Mouse (Mus musculus): ENCODE measurements around the gene Bcas3. TPM values are rescaled to one million over a fixed set of nuclear protein-coding genes. Genes with fewer than 3 reads are reported as not detected.

Bcas3 gene
- polyA plus RNA-seq, 1 experiment from 2014 or later: 28.5 TPM

GRCm38 (mm10) chr11:85734317-85735211 lies 381.6 kb downstream of the Bcas3 start:
- Histone ChIP-seq H3K9me3 (no peaks in the 10 kb centered on the region), H3K27ac (no peak overlapping the region), H3K4me1 (replicated peaks) (peaks cover 8% of the 10 kb centered on the region), H3K27me3 (peaks cover 41% of the 10 kb centered on the region), H3K4me2 (replicated peaks) (no peak overlapping the region), H3K9ac (replicated peaks) (no peak overlapping the region), H3K4me3 (replicated peaks) (no peak overlapping the region), H3K36me3 (no peaks in the 10 kb centered on the region)
- ATAC-seq: no peak
- WGBS: 38% methylated on average over 7 of the region's 7 CpGs

GRCm38 (mm10) chr11:85737227-85737626 lies 384.3 kb downstream of the Bcas3 start:
- peaks cover 47% of the 10 kb centered on the region for H3K27me3 ChIP-seq
- ATAC-seq: no peak
- H3K36me3 ChIP-seq: no peaks in the 10 kb centered on the region
- H3K4me3 ChIP-seq (replicated peaks): no peak overlapping the region
- no peak overlapping the region for H3K4me2 ChIP-seq (replicated peaks)
- H3K9ac ChIP-seq (replicated peaks): no peak overlapping the region
- H3K9me3 ChIP-seq: no peaks in the 10 kb centered on the region
- H3K4me1 ChIP-seq (replicated peaks): peaks cover 13% of the 10 kb centered on the region
- WGBS: 49% methylated on average over 9 of the region's 9 CpGs
- no peak overlapping the region for H3K27ac ChIP-seq

GRCm38 (mm10) chr11:85737893-85738292 lies 384.9 kb downstream of the Bcas3 start:
- H3K9me3 ChIP-seq: no peaks in the 10 kb centered on the region
- no peak overlapping the region for H3K4me3 ChIP-seq (replicated peaks)
- ATAC-seq: no peak
- 41% methylated on average over 3 of the region's 3 CpGs for WGBS
- no peak overlapping the region for H3K27ac ChIP-seq
- H3K9ac ChIP-seq (replicated peaks): no peak overlapping the region
- H3K27me3 ChIP-seq: peaks cover 47% of the 10 kb centered on the region
- H3K4me1 ChIP-seq (replicated peaks): peaks cover 13% of the 10 kb centered on the region
- no peak overlapping the region for H3K4me2 ChIP-seq (replicated peaks)
- H3K36me3 ChIP-seq: no peaks in the 10 kb centered on the region

- no peaks in the 10 kb centered on the region for H3K9me3 ChIP-seq
- no peak for ATAC-seq
- no peak overlapping the region for H3K4me2 ChIP-seq (replicated peaks)
- 32% methylated on average over 5 of the region's 5 CpGs for WGBS
- H3K27me3 ChIP-seq: peaks cover 45% of the 10 kb centered on the region
- H3K27ac ChIP-seq: no peak overlapping the region
- H3K36me3 ChIP-seq: no peaks in the 10 kb centered on the region
- H3K4me3 ChIP-seq (replicated peaks): no peak overlapping the region
- H3K9ac ChIP-seq (replicated peaks): no peak overlapping the region
- H3K4me1 ChIP-seq (replicated peaks): peaks cover 13% of the 10 kb centered on the region
Measured at GRCm38 (mm10) chr11:85738585-85738984, 385.6 kb downstream of the Bcas3 start.

GRCm38 (mm10) chr11:85739266-85739977 lies 386.5 kb downstream of the Bcas3 start:
- Histone ChIP-seq H3K4me3 (replicated peaks) (no peak overlapping the region), H3K9ac (replicated peaks) (no peak overlapping the region), H3K4me2 (replicated peaks) (no peak overlapping the region), H3K27ac (no peak overlapping the region), H3K4me1 (replicated peaks) (peaks cover 13% of the 10 kb centered on the region), H3K9me3 (no peaks in the 10 kb centered on the region), H3K36me3 (no peaks in the 10 kb centered on the region), H3K27me3 (peaks cover 40% of the 10 kb centered on the region)
- WGBS: 61% methylated on average over 6 of the region's 6 CpGs
- ATAC-seq: no peak

- no peak overlapping the region for H3K4me2 ChIP-seq (replicated peaks)
- peaks cover 2% of the 10 kb centered on the region; the same call in 1 of the 2 replicates for H3K27me3 ChIP-seq
- 81% methylated on average over 7 of the region's 7 CpGs for WGBS
- H3K9ac ChIP-seq (replicated peaks): no peak overlapping the region
- H3K9me3 ChIP-seq: no peaks in the 10 kb centered on the region
- no peaks in the 10 kb centered on the region for H3K4me1 ChIP-seq (replicated peaks)
- no peak overlapping the region for H3K27ac ChIP-seq
- no peaks in the 10 kb centered on the region for H3K36me3 ChIP-seq
- no peak overlapping the region for H3K4me3 ChIP-seq (replicated peaks)
- no peak for ATAC-seq
Measured at GRCm38 (mm10) chr11:85746373-85746772, 393.4 kb downstream of the Bcas3 start.

GRCm38 (mm10) chr11:85748891-85749290 lies 395.9 kb downstream of the Bcas3 start:
- ATAC-seq: no peak
- Histone ChIP-seq H3K36me3 (no peaks in the 10 kb centered on the region), H3K4me3 (replicated peaks) (no peak overlapping the region), H3K4me1 (replicated peaks) (no peaks in the 10 kb centered on the region), H3K27me3 (no peaks in the 10 kb centered on the region), H3K4me2 (replicated peaks) (no peak overlapping the region), H3K27ac (no peak overlapping the region), H3K9ac (replicated peaks) (no peak overlapping the region), H3K9me3 (no peaks in the 10 kb centered on the region)
- WGBS: 97% methylated on average over 2 of the region's 2 CpGs

- no peak overlapping the region for H3K4me2 ChIP-seq (replicated peaks)
- H3K27me3 ChIP-seq: no peaks in the 10 kb centered on the region
- H3K4me1 ChIP-seq (replicated peaks): no peaks in the 10 kb centered on the region
- no peak overlapping the region for H3K9ac ChIP-seq (replicated peaks)
- 66% methylated on average over 11 of the region's 11 CpGs for WGBS
- no peaks in the 10 kb centered on the region for H3K9me3 ChIP-seq
- no peaks in the 10 kb centered on the region for H3K36me3 ChIP-seq
- H3K27ac ChIP-seq: no peak overlapping the region
- H3K4me3 ChIP-seq (replicated peaks): no peak overlapping the region
- ATAC-seq: no peak
Measured at GRCm38 (mm10) chr11:85751171-85751570, 398.2 kb downstream of the Bcas3 start.

- Histone ChIP-seq H3K4me3 (replicated peaks) (no peak overlapping the region), H3K9me3 (no peaks in the 10 kb centered on the region), H3K36me3 (no peaks in the 10 kb centered on the region), H3K4me1 (replicated peaks) (peaks cover 1% of the 10 kb centered on the region), H3K4me2 (replicated peaks) (no peak overlapping the region), H3K27ac (no peak overlapping the region), H3K27me3 (no peaks in the 10 kb centered on the region), H3K9ac (replicated peaks) (no peak overlapping the region)
- ATAC-seq: no peak
- WGBS: 75% methylated on average over 13 of the region's 13 CpGs
Measured at GRCm38 (mm10) chr11:85754631-85755502, 401.9 kb downstream of the Bcas3 start.

GRCm38 (mm10) chr11:85755503-85756044 lies 402.6 kb downstream of the Bcas3 start:
- H3K9me3 ChIP-seq: no peaks in the 10 kb centered on the region
- no peak overlapping the region for H3K4me3 ChIP-seq (replicated peaks)
- ATAC-seq: no peak
- no peak overlapping the region for H3K27ac ChIP-seq
- no peak overlapping the region for H3K4me2 ChIP-seq (replicated peaks)
- H3K9ac ChIP-seq (replicated peaks): no peak overlapping the region
- H3K4me1 ChIP-seq (replicated peaks): peaks cover 8% of the 10 kb centered on the region
- H3K27me3 ChIP-seq: no peaks in the 10 kb centered on the region
- H3K36me3 ChIP-seq: no peaks in the 10 kb centered on the region
- 90% methylated on average over 2 of the region's 2 CpGs for WGBS

GRCm38 (mm10) chr11:85758891-85759290 lies 405.9 kb downstream of the Bcas3 start:
- ATAC-seq: no peak
- H3K4me1 ChIP-seq (replicated peaks): peaks cover 19% of the 10 kb centered on the region
- H3K27me3 ChIP-seq: peaks cover 13% of the 10 kb centered on the region
- no peak overlapping the region for H3K9ac ChIP-seq (replicated peaks)
- no peaks in the 10 kb centered on the region for H3K9me3 ChIP-seq
- H3K4me2 ChIP-seq (replicated peaks): no peak overlapping the region
- H3K36me3 ChIP-seq: no peaks in the 10 kb centered on the region
- H3K4me3 ChIP-seq (replicated peaks): no peak overlapping the region
- 82% methylated on average over 9 of the region's 9 CpGs for WGBS
- H3K27ac ChIP-seq: no peak overlapping the region

Data from midbrain, embryonic 13.5 days (tissue).